Mouse (Mus musculus) olfactory bulb, adult 2 months (tissue): ENCODE data around the gene Tomm40.

Experiments
- CTCF ChIP-seq: fragments of 200-500 bp; IDR thresholded peaks from 2 replicates; pipeline ENCODE4 v1.5.1; 2012; ENCODE audit warnings: low read depth, mild to moderate bottlenecking, low read length, moderate library complexity; ENCODE audit not compliant: insufficient read depth
- POLR2A ChIP-seq: fragments of 200-500 bp; IDR thresholded peaks from 2 replicates; pipeline ENCODE4 v1.6.1; 2012; ENCODE audit warnings: mild to moderate bottlenecking, low read depth, low read length, moderate library complexity; ENCODE audit not compliant: insufficient read depth

DNA sequence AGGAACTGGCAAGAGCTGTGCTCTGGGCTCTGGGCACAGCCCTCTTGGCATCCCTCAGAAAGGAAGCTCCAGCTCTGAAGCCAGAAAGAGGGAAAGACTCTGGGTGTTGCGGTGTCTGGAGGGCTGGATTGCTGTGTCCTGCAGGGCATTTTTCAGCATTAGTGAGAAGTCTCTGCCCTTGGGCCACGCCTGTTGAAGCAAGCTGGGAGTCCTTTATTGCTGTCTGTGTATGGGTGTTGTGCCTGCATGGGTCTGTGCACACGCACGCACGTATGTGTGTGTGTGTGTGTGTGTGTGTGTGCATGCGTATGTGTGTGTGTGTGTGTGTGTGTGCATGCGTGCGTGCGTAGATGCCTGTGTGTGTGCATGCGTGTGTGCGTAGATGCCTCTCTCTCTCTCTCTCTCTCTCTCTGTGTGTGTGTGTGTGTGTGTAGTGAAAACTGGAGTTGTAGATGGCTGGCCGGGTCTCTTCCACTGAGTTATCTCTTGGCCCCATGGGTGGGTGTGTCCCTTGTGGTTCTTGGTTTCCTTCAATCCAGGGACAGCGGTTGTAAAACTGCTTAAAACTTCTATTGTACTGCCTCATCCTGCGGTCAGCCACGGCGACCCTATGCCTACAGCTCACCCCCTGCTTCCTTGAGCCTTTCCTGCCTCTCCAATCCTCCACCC lies 21.3 kb upstream of the Tomm40 start:
- TF ChIP-seq CTCF (no peak), POLR2A (no peak)
